Mouse (Mus musculus): ENCODE data around the gene Slitrk4. TPM values are rescaled to one million over a fixed set of nuclear protein-coding genes. Genes with fewer than 3 reads are reported as not detected.

Slitrk4 gene
- total RNA-seq (2021) (under 1 TPM; 0.76 to 0.98 TPM), polyA plus RNA-seq (2012; rRNA removed) (0.18 and 0.29 TPM in 2 replicates)
- long read RNA-seq: 0 reads

- no peak for DNase-seq
- WGBS: 8% methylated on average over 54 of the region's 54 CpGs
- no peak within 1 kb of the TSS for H3K9ac ChIP-seq (ENCODE audit: low read depth, low read length)
These were observed at the start of gene Slitrk4 for GRCm38 (mm10) chrX:64276290-64277125. Gene Slitrk4 (minus strand): TSS chrX:64276996.

GRCm38 (mm10) chrX:64319501-64319900, 42.7 kb upstream of the Slitrk4 start:
- TF ChIP-seq CTCF (IDR thresholded peaks at IDR 0.05) (no peak), POLR2A (IDR thresholded peaks at IDR 0.05; ENCODE audit: insufficient read depth, low read depth, low read length) (no peak), EP300 (IDR thresholded peaks at IDR 0.05; ENCODE audit: insufficient read depth, low read depth, low read length) (no peak)
- no peak overlapping the region for H3K9ac ChIP-seq (ENCODE audit: low read depth, low read length)
- WGBS: 59% methylated on average over 2 of the region's 2 CpGs
- intact Hi-C loops (cut with DNase I): no loop called here
- H3K36me3 ChIP-seq (ENCODE audit: control insufficient read depth, insufficient read depth, low read length): no peaks in the 10 kb centered on the region
- H3K79me2 ChIP-seq (replicated peaks; ENCODE audit: control insufficient read depth, insufficient read depth, low read length): no peaks in the 10 kb centered on the region
- H3K4me1 ChIP-seq (ENCODE audit: control insufficient read depth, insufficient read depth, low read length): no peaks in the 10 kb centered on the region
- no peaks in the 10 kb centered on the region for H3K27me3 ChIP-seq (ENCODE audit: control insufficient read depth, insufficient read depth, low read length)
- no peak for DNase-seq
- no peak overlapping the region for H3K27ac ChIP-seq
- no peak overlapping the region for H3K4me3 ChIP-seq

More at GRCm38 (mm10) chrX:64276290-64277125, at the start of gene Slitrk4:
- no peaks in the 10 kb centered on the region for H3K36me3 ChIP-seq (ENCODE audit: control insufficient read depth, insufficient read depth, low read length)
- no peaks in the 10 kb centered on the region for H3K27me3 ChIP-seq (ENCODE audit: control insufficient read depth, insufficient read depth, low read length)
- no peaks in the 10 kb centered on the region for H3K79me2 ChIP-seq (replicated peaks; ENCODE audit: control insufficient read depth, insufficient read depth, low read length)
- TF ChIP-seq EP300 (IDR thresholded peaks at IDR 0.05; ENCODE audit: insufficient read depth, low read depth, low read length) (no peak), POLR2A (IDR thresholded peaks at IDR 0.05; ENCODE audit: insufficient read depth, low read depth, low read length) (no peak), CTCF (IDR thresholded peaks at IDR 0.05) (no peak)
- intact Hi-C loops (cut with DNase I): no loop called here
- H3K4me3 ChIP-seq: peak within 1 kb of the TSS; percentile 10; the same call in 1 of the 2 replicates
- H3K4me1 ChIP-seq (ENCODE audit: control insufficient read depth, insufficient read depth, low read length): no peaks in the 10 kb centered on the region
- H3K27ac ChIP-seq: no peak within 1 kb of the TSS

GRCm38 (mm10) chrX:64277991-64278301, 1.1 kb upstream of the Slitrk4 start:
- Histone ChIP-seq H3K27me3 (ENCODE audit: control insufficient read depth, insufficient read depth, low read length) (no peaks in the 10 kb centered on the region), H3K27ac (no peak overlapping the region), H3K4me3 (no peak overlapping the region), H3K36me3 (ENCODE audit: control insufficient read depth, insufficient read depth, low read length) (no peaks in the 10 kb centered on the region), H3K79me2 (replicated peaks; ENCODE audit: control insufficient read depth, insufficient read depth, low read length) (no peaks in the 10 kb centered on the region), H3K4me1 (ENCODE audit: control insufficient read depth, insufficient read depth, low read length) (no peaks in the 10 kb centered on the region), H3K9ac (ENCODE audit: low read depth, low read length) (no peak overlapping the region)
- intact Hi-C loops (cut with DNase I): no loop called here
- DNase-seq: no peak
- TF ChIP-seq CTCF (IDR thresholded peaks at IDR 0.05) (no peak), POLR2A (IDR thresholded peaks at IDR 0.05; ENCODE audit: insufficient read depth, low read depth, low read length) (no peak), EP300 (IDR thresholded peaks at IDR 0.05; ENCODE audit: insufficient read depth, low read depth, low read length) (no peak)
- 28% methylated on average over 6 of the region's 6 CpGs for WGBS

GRCm38 (mm10) chrX:64277126-64277990, 562 bp upstream of the Slitrk4 start:
- 23% methylated on average over 22 of the region's 22 CpGs for WGBS
- intact Hi-C loops (cut with DNase I): no loop called here
- no peak for TF ChIP-seq POLR2A (IDR thresholded peaks at IDR 0.05; ENCODE audit: insufficient read depth, low read depth, low read length)
- TF ChIP-seq CTCF (IDR thresholded peaks at IDR 0.05): no peak
- no peak for TF ChIP-seq EP300 (IDR thresholded peaks at IDR 0.05; ENCODE audit: insufficient read depth, low read depth, low read length)
- no peaks in the 10 kb centered on the region for H3K36me3 ChIP-seq (ENCODE audit: control insufficient read depth, insufficient read depth, low read length)
- no peaks in the 10 kb centered on the region for H3K27me3 ChIP-seq (ENCODE audit: control insufficient read depth, insufficient read depth, low read length)
- no peak overlapping the region for H3K9ac ChIP-seq (ENCODE audit: low read depth, low read length)
- no peak overlapping the region for H3K27ac ChIP-seq
- no peak overlapping the region for H3K4me3 ChIP-seq
- no peak for DNase-seq
- H3K79me2 ChIP-seq (replicated peaks; ENCODE audit: control insufficient read depth, insufficient read depth, low read length): no peaks in the 10 kb centered on the region
- H3K4me1 ChIP-seq (ENCODE audit: control insufficient read depth, insufficient read depth, low read length): no peaks in the 10 kb centered on the region

GRCm38 (mm10) chrX:64275501-64276289, 1.1 kb downstream of the Slitrk4 start:
- no peaks in the 10 kb centered on the region for H3K27me3 ChIP-seq (ENCODE audit: control insufficient read depth, insufficient read depth, low read length)
- TF ChIP-seq EP300 (IDR thresholded peaks at IDR 0.05; ENCODE audit: insufficient read depth, low read depth, low read length) (no peak), POLR2A (IDR thresholded peaks at IDR 0.05; ENCODE audit: insufficient read depth, low read depth, low read length) (no peak), CTCF (IDR thresholded peaks at IDR 0.05) (no peak)
- no peak for DNase-seq
- no peaks in the 10 kb centered on the region for H3K36me3 ChIP-seq (ENCODE audit: control insufficient read depth, insufficient read depth, low read length)
- intact Hi-C loops (cut with DNase I): no loop called here
- H3K79me2 ChIP-seq (replicated peaks; ENCODE audit: control insufficient read depth, insufficient read depth, low read length): no peaks in the 10 kb centered on the region
- H3K9ac ChIP-seq (ENCODE audit: low read depth, low read length): no peak overlapping the region
- H3K4me3 ChIP-seq: peak overlapping the region; percentile 3; the same call in 1 of the 2 replicates
- no peak overlapping the region for H3K27ac ChIP-seq
- WGBS: 8% methylated on average over 41 of the region's 41 CpGs
- H3K4me1 ChIP-seq (ENCODE audit: control insufficient read depth, insufficient read depth, low read length): no peaks in the 10 kb centered on the region
